Mouse (Mus musculus) layer of hippocampus, adult 2 months (tissue): ENCODE results near the gene Gm11027. TPM values are rescaled to one million over a fixed set of nuclear protein-coding genes. Genes with fewer than 3 reads are reported as not detected.
"Not testable (repeated sequence)": the region's sequence is repeated elsewhere in the genome, so short reads cannot be mapped to it uniquely, and the experiment has no call there.

Source experiments
- DNase-seq, 2 experiments: peaks; one replicate each; pipeline ENCODE4 v3.0.0; 2022; ENCODE audit warnings: low spot score in 2 of 2
- H3K27ac ChIP-seq: fragments of 200-600 bp; 2 replicates; pipeline ENCODE4 v1.8.1; 2022
- H3K4me3 ChIP-seq: fragments of 200-600 bp; 2 replicates; pipeline ENCODE4 v1.8.1; 2022; ENCODE audit warnings: mild to moderate bottlenecking
- CTCF ChIP-seq: fragments of 200-600 bp; conservative IDR thresholded peaks from 2 replicates; pipeline ENCODE4 v1.8.1; 2022; ENCODE audit warnings: antibody characterized with exemption, mild to moderate bottlenecking, moderate library complexity
- long read RNA-seq, 2 experiments: library from polyadenylated mRNA; stranded (forward); transcript quantifications; one replicate each; pipeline ENCODE4 v2.0.0; 2021; ENCODE audit warnings: borderline mapping rate in 2 of 2
- total RNA-seq, 2 experiments: library from RNA; stranded (reverse); gene quantifications; 2 replicates each; pipeline ENCODE4 v1.2.3; 2021

The Gm11027 gene
- not detected for total RNA-seq
- long read RNA-seq, experiment 1: 0 reads
- long read RNA-seq, experiment 2: 0 reads

GRCm38 (mm10) chr12:116275086-116275485 is at the start of gene Gm11027:
TSS of gene Gm11027 (plus strand) at chr12:116275386.
- not testable (repeated sequence) for H3K4me3 ChIP-seq, DNase-seq, H3K27ac ChIP-seq

- Histone ChIP-seq H3K27ac (no peak overlapping the region), H3K4me3 (no peak overlapping the region)
- DNase-seq: no peak
- no peak for TF ChIP-seq CTCF
Observed at GRCm38 (mm10) chr12:116226289-116227057, 48.7 kb upstream of the Gm11027 start.

- DNase-seq: no peak
- H3K27ac ChIP-seq: no peak overlapping the region
- H3K4me3 ChIP-seq: no peak overlapping the region
- no peak for TF ChIP-seq CTCF
Observed at GRCm38 (mm10) chr12:116229451-116229850, 45.7 kb upstream of the Gm11027 start.

DNA sequence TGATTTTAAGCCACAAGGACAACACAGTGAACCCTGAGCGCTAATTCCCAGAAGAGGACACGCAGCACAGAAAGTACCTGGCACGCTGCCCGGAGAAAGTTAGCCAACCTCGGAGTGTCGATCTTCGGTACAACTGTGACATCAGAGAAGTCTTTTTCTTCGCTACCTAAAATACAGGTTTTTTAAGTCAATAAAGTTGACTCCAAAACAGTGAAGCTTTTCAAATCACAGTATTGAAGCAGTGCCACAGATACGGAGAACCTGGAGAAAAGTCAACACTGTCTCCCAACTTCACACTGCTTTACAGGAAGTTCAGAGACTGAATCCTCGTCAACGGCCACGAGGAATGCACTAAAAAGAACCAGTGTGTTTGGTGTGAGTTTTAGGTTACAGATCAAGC is 43.6 kb upstream of the Gm11027 start:
- no peak for DNase-seq
- Histone ChIP-seq H3K27ac (no peak overlapping the region), H3K4me3 (no peak overlapping the region; the same call in 1 of the 2 replicates)
- no peak for TF ChIP-seq CTCF

DNA sequence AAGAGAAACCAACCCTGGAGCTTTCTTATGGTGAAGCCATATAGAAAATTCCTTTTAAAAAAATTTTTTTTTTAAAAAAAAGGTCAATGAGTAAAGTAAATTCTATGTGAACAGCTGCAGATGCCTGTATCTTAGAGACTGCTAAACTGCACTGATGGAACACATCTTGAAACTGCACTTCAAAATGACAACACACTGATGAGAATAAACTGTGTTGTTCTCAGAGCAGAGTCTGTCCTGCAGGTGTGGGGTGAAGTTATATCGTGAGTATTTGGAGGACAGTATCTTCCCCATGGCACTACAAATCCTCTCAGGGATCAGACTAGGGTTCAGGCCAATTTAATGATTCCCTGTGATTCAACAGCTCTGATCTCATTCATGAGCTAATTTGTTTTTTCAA is 43.1 kb upstream of the Gm11027 start:
- H3K27ac ChIP-seq: no peak overlapping the region
- no peak overlapping the region for H3K4me3 ChIP-seq
- DNase-seq: no peak
- no peak for TF ChIP-seq CTCF

- DNase-seq: no peak
- no peak overlapping the region for H3K27ac ChIP-seq
- TF ChIP-seq CTCF: peak; percentile 56
- no peak overlapping the region for H3K4me3 ChIP-seq
Observed at GRCm38 (mm10) chr12:116235356-116235755, 39.8 kb upstream of the Gm11027 start.

DNA sequence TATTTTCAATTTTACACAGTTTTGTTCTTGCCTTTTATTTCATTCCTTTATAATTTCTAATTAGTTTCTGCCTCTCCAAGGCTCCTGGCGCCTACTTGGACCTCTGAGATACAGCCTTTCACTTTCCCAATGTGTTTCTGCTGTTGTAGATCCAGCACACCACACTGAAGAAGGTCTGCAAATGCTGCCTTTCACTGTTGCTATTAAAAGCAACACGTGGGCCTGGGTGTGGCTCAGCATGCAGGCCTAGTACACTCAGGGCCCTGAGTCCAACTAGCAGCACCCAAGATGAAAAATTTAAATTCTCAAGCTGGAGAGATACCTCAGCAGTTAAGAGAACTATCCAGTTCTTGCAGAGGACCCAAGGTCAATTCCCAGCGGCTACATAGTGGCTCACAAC is 38.5 kb upstream of the Gm11027 start:
- no peak overlapping the region for H3K27ac ChIP-seq
- H3K4me3 ChIP-seq: no peak overlapping the region
- no peak for TF ChIP-seq CTCF
- no peak for DNase-seq

GRCm38 (mm10) chr12:116238370-116238769 is 36.8 kb upstream of the Gm11027 start:
- no peak for DNase-seq
- no peak overlapping the region for H3K27ac ChIP-seq
- TF ChIP-seq CTCF: no peak
- no peak overlapping the region for H3K4me3 ChIP-seq

GRCm38 (mm10) chr12:116238803-116239202 is 36.4 kb upstream of the Gm11027 start:
- no peak overlapping the region for H3K4me3 ChIP-seq
- TF ChIP-seq CTCF: no peak
- H3K27ac ChIP-seq: no peak overlapping the region
- DNase-seq: no peak

DNA sequence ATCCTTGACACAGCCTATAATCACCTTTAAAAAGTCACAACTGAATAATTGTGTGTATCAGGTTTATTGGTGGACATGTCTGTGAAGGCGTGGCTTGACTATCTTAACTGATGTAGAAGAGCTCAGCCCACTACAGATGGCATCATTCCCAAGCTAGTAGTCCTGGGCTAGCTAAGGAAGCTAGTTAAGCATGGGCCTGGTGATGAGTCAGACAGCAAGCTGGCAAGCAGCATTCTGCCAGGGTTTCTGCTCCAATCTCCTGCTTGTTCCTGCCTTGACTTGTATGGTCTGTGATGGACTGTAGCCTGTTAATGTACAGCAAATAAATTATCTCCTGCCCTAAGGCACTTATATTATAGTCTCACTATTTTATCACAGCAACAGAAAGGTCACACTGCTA is 30.6 kb upstream of the Gm11027 start:
- TF ChIP-seq CTCF: no peak
- Histone ChIP-seq H3K4me3 (no peak overlapping the region), H3K27ac (no peak overlapping the region)
- peak in 1 of 2 experiments; percentile 16 for DNase-seq

GRCm38 (mm10) chr12:116254652-116255051 is 20.5 kb upstream of the Gm11027 start:
- H3K4me3 ChIP-seq: no peak overlapping the region
- DNase-seq: no peak
- no peak for TF ChIP-seq CTCF
- H3K27ac ChIP-seq: no peak overlapping the region

DNA sequence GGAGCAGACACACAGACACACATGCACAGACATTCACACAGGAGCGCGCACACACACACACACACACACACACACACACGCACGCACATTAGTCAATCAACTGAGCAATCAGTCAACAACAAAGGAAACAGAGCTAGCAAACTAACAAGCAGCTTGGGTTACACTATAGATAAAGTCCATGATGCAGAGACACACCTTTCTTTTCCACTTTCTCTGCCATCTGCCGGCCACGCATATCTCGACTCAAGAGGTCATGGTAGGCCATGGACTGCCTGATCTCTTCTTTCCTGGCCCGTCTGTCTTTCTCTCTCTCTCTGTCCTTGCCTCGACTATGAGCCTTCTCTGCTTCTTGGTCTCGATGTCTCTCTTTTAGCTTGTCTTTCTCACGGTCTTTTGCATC is 19.6 kb upstream of the Gm11027 start:
- TF ChIP-seq CTCF: no peak
- Histone ChIP-seq H3K27ac (no peak overlapping the region), H3K4me3 (no peak overlapping the region)
- DNase-seq: no peak

DNA sequence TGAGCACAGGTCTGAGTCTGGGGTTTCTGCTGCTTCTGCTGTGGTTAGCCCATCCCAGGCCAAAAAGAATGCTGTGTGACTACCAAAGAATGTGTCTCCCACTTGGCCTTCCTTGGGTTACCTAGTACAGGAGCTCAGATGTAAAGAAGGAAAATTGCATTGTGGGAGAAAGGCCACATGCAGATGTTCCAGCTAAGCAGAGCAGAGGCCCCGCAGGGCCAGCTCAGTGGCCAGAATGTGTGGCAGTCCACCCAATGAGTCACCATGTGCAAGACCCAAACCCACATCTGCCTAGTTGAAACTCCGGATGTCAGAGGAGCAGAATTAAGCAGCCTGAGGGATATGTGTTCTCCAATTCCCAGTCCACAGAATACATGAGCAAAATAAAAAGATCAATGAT is 16.9 kb upstream of the Gm11027 start:
- Histone ChIP-seq H3K4me3 (no peak overlapping the region), H3K27ac (no peak overlapping the region)
- no peak for DNase-seq
- no peak for TF ChIP-seq CTCF
